Mouse (Mus musculus) E14TG2a.4 (cell line): ENCODE measurements around the gene Tmem238l.

Source experiments
- CTCF ChIP-seq: conservative IDR thresholded peaks from 2 replicates; pipeline ENCODE4 v1.5.1; 2014; ENCODE audit warnings: low read length
- NANOG ChIP-seq: IDR thresholded peaks from 2 replicates; pipeline ENCODE4 v1.6.1; 2014; ENCODE audit warnings: borderline replicate concordance, low read length, mixed read lengths
- POU5F1 ChIP-seq: IDR thresholded peaks from 2 replicates; pipeline ENCODE4 v1.6.1; 2014; ENCODE audit warnings: low read length, borderline replicate concordance

DNA sequence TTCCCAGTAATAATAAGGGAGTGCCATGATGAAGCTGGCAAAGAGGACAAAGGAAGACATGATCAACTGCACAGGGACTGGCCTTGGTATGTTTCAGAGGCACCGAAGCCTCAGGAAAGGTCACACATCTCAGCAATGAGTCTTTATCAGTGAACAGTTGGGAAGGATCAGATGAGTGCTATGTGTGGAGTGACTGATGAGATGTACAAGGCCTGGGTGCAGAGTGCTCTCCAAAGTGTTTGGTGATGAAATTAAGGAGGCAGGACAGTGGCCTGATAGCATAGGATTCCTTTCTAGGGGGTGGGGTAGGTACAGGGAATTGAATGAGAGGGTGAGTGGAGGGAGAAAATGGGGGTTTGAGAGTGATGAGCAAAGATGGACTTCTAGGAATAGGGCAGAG lies 7.0 kb downstream of the Tmem238l start:
- TF ChIP-seq CTCF: no peak
- no peak for TF ChIP-seq NANOG
- no peak for TF ChIP-seq POU5F1
